Mouse (Mus musculus) myocyte (in vitro differentiated cells): ENCODE data around the gene Spaca3. TPM values are rescaled to one million over a fixed set of nuclear protein-coding genes. Genes with fewer than 3 reads are reported as not detected.

Source experiments
- H3K27me3 ChIP-seq: one replicate; pipeline ENCODE4 v1.6.1; 2011; ENCODE audit not compliant: control insufficient read depth, insufficient read depth, insufficient read length
- H3K36me3 ChIP-seq: one replicate; pipeline ENCODE4 v1.6.1; 2011; ENCODE audit not compliant: control insufficient read depth, insufficient read depth
- H3K4me2 ChIP-seq: one replicate; pipeline ENCODE4 v1.6.1; 2011; ENCODE audit warnings: low read depth, control low read depth
- H3K4me3 ChIP-seq: one replicate; pipeline ENCODE4 v1.5.1; 2011; ENCODE audit warnings: mild to moderate bottlenecking, control low read depth, moderate library complexity
- H3K79me2 ChIP-seq: one replicate; pipeline ENCODE4 v1.6.1; 2011; ENCODE audit not compliant: control insufficient read depth, insufficient read depth
- H3ac ChIP-seq: one replicate; pipeline ENCODE4 v1.6.1; 2011; ENCODE audit not compliant: control insufficient read depth, insufficient read length
- CEBPB ChIP-seq: IDR thresholded peaks from 2 replicates; pipeline ENCODE4 v1.6.1; 2011; ENCODE audit warnings: mild to moderate bottlenecking, moderate library complexity; ENCODE audit not compliant: poor library complexity, insufficient read depth, severe bottlenecking
- E2F4 ChIP-seq: IDR thresholded peaks from one replicate; pipeline ENCODE4 v1.6.1; 2011; ENCODE audit warnings: mild to moderate bottlenecking, control low read depth, moderate library complexity; ENCODE audit not compliant: insufficient read depth
- MAX ChIP-seq: IDR thresholded peaks from one replicate; pipeline ENCODE4 v1.6.1; 2011; ENCODE audit warnings: low read depth, mild to moderate bottlenecking, control low read depth
- MYOD1 ChIP-seq, 3 experiments: IDR thresholded peaks; one replicate each; pipeline ENCODE4 v1.6.1; 2011; ENCODE audit warnings: control low read depth in 2 of 3, low read depth in 2 of 3, mild to moderate bottlenecking in 2 of 3, moderate library complexity in 1 of 3; ENCODE audit not compliant: insufficient read length in 2 of 3, control insufficient read depth in 1 of 3
- MYOG ChIP-seq, 3 experiments: IDR thresholded peaks; one replicate each; pipeline ENCODE4 v1.6.1; 2011; ENCODE audit warnings: control low read depth in 2 of 3, low read depth in 2 of 3, mild to moderate bottlenecking in 2 of 3; ENCODE audit not compliant: insufficient read length in 2 of 3, control insufficient read depth in 1 of 3, insufficient read depth in 1 of 3
- POLR2A ChIP-seq: IDR thresholded peaks from one replicate; pipeline ENCODE4 v1.6.1; 2011; ENCODE audit warnings: low read depth, mild to moderate bottlenecking, control low read depth, moderate library complexity; ENCODE audit not compliant: insufficient read length
- POLR2AphosphoS2 ChIP-seq: IDR thresholded peaks from one replicate; pipeline ENCODE4 v1.6.1; 2011; ENCODE audit warnings: low read depth, control low read depth; ENCODE audit not compliant: insufficient read length
- REST ChIP-seq: IDR thresholded peaks from one replicate; pipeline ENCODE4 v1.6.1; 2011; ENCODE audit warnings: mild to moderate bottlenecking, control low read depth, moderate library complexity; ENCODE audit not compliant: insufficient read depth, insufficient read length
- SRF ChIP-seq: IDR thresholded peaks from one replicate; pipeline ENCODE4 v1.6.1; 2011; ENCODE audit warnings: low read depth; ENCODE audit not compliant: control insufficient read depth, insufficient read length
- TCF12 ChIP-seq: IDR thresholded peaks from one replicate; pipeline ENCODE4 v1.6.1; 2011; ENCODE audit warnings: mild to moderate bottlenecking, control low read depth; ENCODE audit not compliant: poor library complexity, insufficient read depth, severe bottlenecking
- TCF3 ChIP-seq: IDR thresholded peaks from one replicate; pipeline ENCODE4 v1.6.1; 2011; ENCODE audit warnings: low read depth, control low read depth; ENCODE audit not compliant: insufficient read length
- USF1 ChIP-seq: IDR thresholded peaks from one replicate; pipeline ENCODE4 v1.6.1; 2011; ENCODE audit warnings: low read depth, mild to moderate bottlenecking, control low read depth, moderate library complexity
- polyA plus RNA-seq: library from polyadenylated mRNA; unstranded; fragments of >200 nt; fragmentation: generic; extraction: Trizol; gene quantifications from one replicate; pipeline ENCODE4 v1.2.1, GENCODE M21; 2012; ENCODE audit warnings: missing spikeins

Gene Spaca3
- polyA plus RNA-seq, 1 experiment: not detected

DNA sequence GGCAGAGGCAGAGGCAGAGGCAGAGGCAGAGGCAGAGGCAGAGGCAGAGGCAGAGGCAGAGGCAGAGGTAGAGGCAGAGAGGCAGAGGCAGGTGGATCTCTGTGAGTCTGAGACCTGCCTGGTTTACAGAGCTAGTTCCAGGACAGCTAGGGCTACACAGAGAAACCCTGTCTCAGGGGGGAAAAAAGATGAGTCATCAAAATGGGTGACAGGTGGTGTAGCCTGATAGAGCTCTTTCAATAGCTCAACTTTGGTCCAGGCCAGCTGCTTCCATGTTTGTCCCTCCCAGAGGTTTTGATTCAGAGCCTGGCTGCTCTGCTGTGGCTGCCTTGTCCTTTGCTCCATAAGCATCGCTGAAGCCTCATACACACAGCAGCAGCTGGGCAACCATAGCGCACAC, 46.4 kb downstream of the Spaca3 start:
- no peak overlapping the region for H3K4me2 ChIP-seq
- no peak overlapping the region for H3ac ChIP-seq
- H3K4me3 ChIP-seq: no peak overlapping the region
- no peak for TF ChIP-seq E2F4
- TF ChIP-seq REST: no peak
- no peak for TF ChIP-seq POLR2AphosphoS2
- TF ChIP-seq MAX: no peak
- TF ChIP-seq USF1: no peak
- TF ChIP-seq MYOD1 (IDR thresholded peaks at IDR 0.05; ENCODE audit: control insufficient read depth in 1 of 3, insufficient read length in 2 of 3, low read depth in 2 of 3): no peak
- TF ChIP-seq CEBPB: no peak
- TF ChIP-seq POLR2A: no peak
- TF ChIP-seq TCF12: no peak
- TF ChIP-seq TCF3: no peak
- no peak for TF ChIP-seq SRF
- TF ChIP-seq MYOG (IDR thresholded peaks at IDR 0.05; ENCODE audit: control insufficient read depth in 1 of 3, insufficient read depth in 1 of 3, insufficient read length in 2 of 3, low read depth in 2 of 3): no peak
- peaks cover 8% of the 10 kb centered on the region for H3K27me3 ChIP-seq
- H3K36me3 ChIP-seq: no peaks in the 10 kb centered on the region
- no peaks in the 10 kb centered on the region for H3K79me2 ChIP-seq

DNA sequence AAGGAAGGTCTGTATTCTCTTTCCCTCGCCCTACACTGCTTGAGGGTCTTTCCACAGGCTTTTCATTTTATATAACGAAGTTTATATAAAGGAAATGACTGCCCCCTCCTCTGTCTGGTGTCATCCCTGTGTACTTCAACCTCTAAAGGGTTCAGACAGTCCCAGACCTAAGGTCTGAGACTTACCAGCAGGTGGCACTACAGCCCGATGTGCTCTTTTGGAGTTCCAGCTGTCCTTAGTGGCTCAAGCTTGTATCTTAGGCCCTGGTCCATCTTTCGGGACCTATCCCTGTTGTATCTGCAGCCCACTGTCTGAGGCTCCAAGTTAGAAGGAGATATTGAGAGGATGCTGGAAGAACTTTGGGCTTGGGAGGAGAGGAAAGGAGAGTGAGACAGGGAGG, 48.3 kb downstream of the Spaca3 start:
- Histone ChIP-seq H3K36me3 (no peaks in the 10 kb centered on the region), H3K4me3 (no peak overlapping the region), H3K79me2 (no peaks in the 10 kb centered on the region), H3K4me2 (no peak overlapping the region), H3K27me3 (peaks cover 8% of the 10 kb centered on the region), H3ac (no peak overlapping the region)
- TF ChIP-seq POLR2A (no peak), MYOD1 (IDR thresholded peaks at IDR 0.05; ENCODE audit: control insufficient read depth in 1 of 3, insufficient read length in 2 of 3, low read depth in 2 of 3) (no peak), REST (no peak), USF1 (no peak)

DNA sequence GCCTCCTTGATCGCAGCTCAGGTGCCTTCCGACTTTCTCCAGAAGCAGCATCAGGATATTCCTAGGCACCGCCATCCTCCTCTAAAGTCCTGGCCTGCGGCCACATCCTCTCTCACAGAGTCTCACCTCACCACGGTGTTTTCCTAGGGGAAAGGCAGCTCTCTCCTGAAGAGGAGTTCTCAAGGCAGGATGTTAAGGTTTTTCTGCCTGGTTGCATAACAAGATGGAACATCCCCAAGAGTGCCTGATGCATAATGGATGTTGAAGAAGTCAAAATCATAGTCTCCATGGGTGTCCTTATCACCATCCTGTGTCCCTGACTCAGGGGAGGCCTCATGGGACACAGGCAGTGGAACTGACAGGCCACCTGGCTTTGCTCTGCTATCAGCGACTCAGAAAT, 49.7 kb downstream of the Spaca3 start:
- H3K79me2 ChIP-seq: no peaks in the 10 kb centered on the region
- no peaks in the 10 kb centered on the region for H3K36me3 ChIP-seq
- peaks cover 8% of the 10 kb centered on the region for H3K27me3 ChIP-seq
- TF ChIP-seq POLR2A (no peak), TCF3 (no peak), MYOD1 (IDR thresholded peaks at IDR 0.05; ENCODE audit: control insufficient read depth in 1 of 3, insufficient read length in 2 of 3, low read depth in 2 of 3) (no peak), SRF (no peak), TCF12 (no peak), MAX (no peak), CEBPB (no peak), POLR2AphosphoS2 (no peak), USF1 (no peak), MYOG (IDR thresholded peaks at IDR 0.05; ENCODE audit: control insufficient read depth in 1 of 3, insufficient read depth in 1 of 3, insufficient read length in 2 of 3, low read depth in 2 of 3) (no peak), REST (no peak)
- H3ac ChIP-seq: no peak overlapping the region
- no peak overlapping the region for H3K4me3 ChIP-seq
- no peak overlapping the region for H3K4me2 ChIP-seq

DNA sequence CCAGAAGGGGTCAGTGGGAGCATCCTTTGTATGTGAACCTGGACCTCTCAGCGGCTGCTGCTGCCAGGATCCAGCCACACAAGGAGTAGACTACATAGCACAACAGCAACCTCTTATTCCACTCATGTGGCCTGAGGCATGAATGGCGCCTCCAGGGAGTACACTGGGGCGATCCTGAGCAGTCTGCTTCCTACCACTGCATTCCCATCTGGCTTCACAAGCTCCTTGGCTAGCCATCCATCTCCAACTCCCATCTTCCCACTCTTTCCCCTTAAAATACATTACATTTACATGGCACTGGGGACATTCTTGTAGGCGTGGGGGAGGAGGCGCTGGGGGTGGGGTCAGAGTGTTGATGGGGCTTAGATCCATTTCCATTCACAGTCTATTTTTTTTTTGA, 54.6 kb downstream of the Spaca3 start:
- Histone ChIP-seq H3K4me3 (no peak overlapping the region), H3K79me2 (no peaks in the 10 kb centered on the region), H3ac (no peak overlapping the region), H3K36me3 (no peaks in the 10 kb centered on the region), H3K27me3 (peaks cover 4% of the 10 kb centered on the region), H3K4me2 (no peak overlapping the region)
- TF ChIP-seq SRF (no peak), MYOD1 (IDR thresholded peaks at IDR 0.05; ENCODE audit: control insufficient read depth in 1 of 3, insufficient read length in 2 of 3, low read depth in 2 of 3) (no peak), POLR2A (no peak), TCF3 (no peak), MYOG (IDR thresholded peaks at IDR 0.05; ENCODE audit: control insufficient read depth in 1 of 3, insufficient read depth in 1 of 3, insufficient read length in 2 of 3, low read depth in 2 of 3) (no peak), MAX (no peak), TCF12 (no peak), USF1 (no peak)

DNA sequence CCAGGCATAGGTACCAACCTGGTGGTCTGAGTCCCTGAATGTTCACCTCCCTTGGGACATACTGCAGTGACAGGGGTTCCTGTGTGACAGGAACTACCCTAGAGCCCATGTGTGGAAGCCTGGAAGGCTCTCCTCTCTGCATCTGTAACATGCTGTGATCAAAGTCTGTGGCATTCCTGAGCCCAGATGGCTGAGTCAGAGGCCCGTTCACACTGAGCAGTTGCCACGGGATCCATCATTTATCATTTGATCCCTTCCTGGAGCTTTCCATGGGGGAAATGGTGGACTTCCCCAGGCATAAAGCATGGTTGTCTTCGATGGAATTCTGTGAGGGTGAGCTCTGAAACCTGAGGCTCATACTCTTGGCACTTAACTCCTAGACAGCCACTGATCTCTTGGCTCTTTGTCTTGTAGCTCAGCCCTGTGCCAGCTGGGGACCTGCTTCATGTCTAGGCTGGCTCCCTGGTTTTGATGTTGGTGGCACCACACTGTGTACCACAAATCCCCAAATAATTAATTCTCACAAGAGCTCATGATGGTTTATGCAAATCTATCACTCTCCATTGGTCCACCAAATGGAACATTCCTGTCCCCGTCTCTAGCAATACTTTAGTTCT, 55.4 kb downstream of the Spaca3 start:
- Histone ChIP-seq H3K4me3 (no peak overlapping the region), H3K27me3 (no peaks in the 10 kb centered on the region), H3ac (no peak overlapping the region), H3K4me2 (no peak overlapping the region), H3K79me2 (no peaks in the 10 kb centered on the region), H3K36me3 (no peaks in the 10 kb centered on the region)
- TF ChIP-seq TCF3 (no peak), CEBPB (no peak), USF1 (no peak), POLR2A (no peak), E2F4 (no peak), REST (no peak), SRF (no peak), MYOD1 (IDR thresholded peaks at IDR 0.05; ENCODE audit: control insufficient read depth in 1 of 3, insufficient read length in 2 of 3, low read depth in 2 of 3) (no peak), MYOG (IDR thresholded peaks at IDR 0.05; ENCODE audit: control insufficient read depth in 1 of 3, insufficient read depth in 1 of 3, insufficient read length in 2 of 3, low read depth in 2 of 3) (no peak), TCF12 (no peak), POLR2AphosphoS2 (no peak), MAX (no peak)

Other genes starting within 250 kb of the Spaca3 start
- 10.5 TPM for gene Myo1d, start 78.3 kb upstream of the Spaca3 start, polyA plus RNA-seq
- gene Tmem98, start 48.2 kb upstream of the Spaca3 start, polyA plus RNA-seq: 60.7 TPM